ENCODE assay signal across 15 mouse cellular contexts in the genomic region with DNA sequence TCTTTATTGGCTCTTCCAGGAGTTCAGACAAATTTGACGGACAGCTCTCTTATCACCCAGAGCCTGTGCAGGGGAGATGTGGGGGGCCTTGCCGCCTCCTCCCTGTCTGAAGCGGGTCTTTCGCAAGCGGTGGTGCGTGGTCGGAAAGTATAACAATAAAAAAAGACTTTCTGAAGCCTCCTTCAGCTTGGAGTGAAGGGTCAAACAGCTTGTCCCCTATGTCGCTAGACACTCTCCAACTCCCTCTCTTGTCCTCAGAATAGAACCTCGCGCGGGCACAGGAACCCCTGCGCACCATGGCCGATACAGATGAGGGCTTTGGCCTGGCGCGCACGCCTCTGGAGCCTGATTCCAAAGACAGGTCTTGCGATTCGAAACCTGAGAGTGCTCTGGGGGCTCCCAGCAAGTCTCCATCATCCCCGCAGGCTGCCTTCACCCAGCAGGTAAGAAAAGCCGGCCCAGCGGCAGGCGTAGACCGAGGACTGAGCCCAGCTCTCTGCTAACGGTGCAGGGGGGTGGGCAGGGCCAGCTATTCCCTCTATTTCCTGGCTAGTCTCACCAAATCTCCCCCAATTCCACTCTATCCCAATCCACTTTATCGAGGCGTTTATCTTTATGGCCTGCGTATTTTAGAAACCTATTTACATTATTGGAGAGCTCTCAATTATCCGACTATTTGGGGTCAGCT. TPM values are rescaled to one million over a fixed set of nuclear protein-coding genes. Genes with fewer than 3 reads are reported as not detected.
DNase-seq lines count a peak whose midpoint lies in the region; ATAC-seq and TF ChIP-seq lines count a peak whose summit lies in the region.
"Had no signal": no experiment of that assay in that cellular context is flagged by ENCODE, and none has a peak within 500 bp of the region (broad histone marks: within the 10 kb centered on the region; RNA-seq: fewer than 3 reads in every experiment).

No protein-coding gene starts in this region.

- H3K36me3 ChIP-seq in midbrain, embryonic 11.5 days (ENCODE audit: control insufficient read depth, insufficient read depth, low read length): no peaks in the 10 kb centered on the region
- H3K36me3 ChIP-seq in midbrain, postnatal 0 days (ENCODE audit: insufficient read depth, low read length): no peaks in the 10 kb centered on the region
- no peaks in the 10 kb centered on the region for H3K36me3 ChIP-seq in heart, embryonic 11.5 days (ENCODE audit: control insufficient read depth, insufficient read depth, low read length)
- H3K36me3 ChIP-seq in limb, embryonic 14.5 days (ENCODE audit: control insufficient read depth, insufficient read depth, low read length): peaks cover 22% of the 10 kb centered on the region; the same call in 1 of the 2 replicates
- no peaks in the 10 kb centered on the region for H3K36me3 ChIP-seq in hindbrain, embryonic 14.5 days (replicated peaks; ENCODE audit: control insufficient read depth, insufficient read depth)
- H3K36me3 ChIP-seq: G1E; hindbrain, embryonic 12.5 days had no signal

- peak; percentile 7 to 24 for DNase-seq in cerebellum, postnatal 10 days
- DNase-seq in cerebellum, adult 2 months: no peak
- peak; percentile 95 for DNase-seq in midbrain, embryonic 11.5 days (ENCODE audit: low spot score, missing footprints)
- no peak for DNase-seq in midbrain, postnatal 0 days (ENCODE audit: low spot score)
- DNase-seq in limb, embryonic 14.5 days (ENCODE audit: low spot score): no peak
- DNase-seq in kidney, adult 18-20 months: no peak
- DNase-seq in hindbrain, embryonic 14.5 days (ENCODE audit: low spot score): no peak
- DNase-seq: adrenal gland, adult 2 months; spleen, adult 18-20 months had no signal

- no peak overlapping the region for H3K9ac ChIP-seq in midbrain, embryonic 11.5 days (ENCODE audit: low read length)
- no peak overlapping the region for H3K9ac ChIP-seq in midbrain, postnatal 0 days (replicated peaks; ENCODE audit: low read length, poor library complexity, severe bottlenecking)
- peak overlapping the region; percentile 98 for H3K9ac ChIP-seq in heart, embryonic 11.5 days (ENCODE audit: low read depth, low read length)
- H3K9ac ChIP-seq in limb, embryonic 14.5 days (ENCODE audit: low read depth, low read length, severe bottlenecking): peak overlapping the region; percentile 94
- H3K9ac ChIP-seq in hindbrain, embryonic 14.5 days: no peak overlapping the region
- H3K9ac ChIP-seq: hindbrain, embryonic 12.5 days had no signal

- no peak for TF ChIP-seq POLR2A in cerebellum, adult 2 months (IDR thresholded peaks at IDR 0.05; ENCODE audit: borderline replicate concordance, insufficient read depth, low read length)
- no peak for TF ChIP-seq POLR2A in limb, embryonic 14.5 days (IDR thresholded peaks at IDR 0.05; ENCODE audit: borderline replicate concordance, extremely low read depth, insufficient read depth, insufficient read length)

- WGBS in cerebellum, adult 2 months: 3% methylated on average over 28 of the region's 28 CpGs
- under 1% methylated on average over 28 of the region's 28 CpGs for WGBS in midbrain, embryonic 11.5 days
- under 1% methylated on average over 28 of the region's 28 CpGs for WGBS in midbrain, postnatal 0 days
- WGBS in heart, embryonic 11.5 days (ENCODE audit: insufficient replicate concordance): under 1% methylated on average over 28 of the region's 28 CpGs
- under 1% methylated on average over 27 of the region's 28 CpGs for WGBS in limb, embryonic 14.5 days
- WGBS in hindbrain, embryonic 14.5 days: under 1% methylated on average over 28 of the region's 28 CpGs

- no peak for TF ChIP-seq CTCF in cerebellum, adult 2 months (IDR thresholded peaks at IDR 0.05; ENCODE audit: borderline replicate concordance, insufficient read depth, low read depth, low read length)
- TF ChIP-seq CTCF in midbrain, postnatal 0 days (IDR thresholded peaks at IDR 0.05): no peak

- no peaks in the 10 kb centered on the region for H3K9me3 ChIP-seq in midbrain, embryonic 11.5 days (ENCODE audit: control insufficient read depth, low read length)
- H3K9me3 ChIP-seq in midbrain, postnatal 0 days (ENCODE audit: low read length): no peaks in the 10 kb centered on the region
- H3K9me3 ChIP-seq in heart, embryonic 11.5 days (replicated peaks; ENCODE audit: control insufficient read depth, low read length): no peaks in the 10 kb centered on the region
- H3K9me3 ChIP-seq in limb, embryonic 14.5 days (ENCODE audit: control insufficient read depth, low read length): no peaks in the 10 kb centered on the region
- no peaks in the 10 kb centered on the region for H3K9me3 ChIP-seq in hindbrain, embryonic 14.5 days (ENCODE audit: control insufficient read depth, low read length)
- H3K9me3 ChIP-seq: hindbrain, embryonic 12.5 days had no signal

- no peak overlapping the region for H3K4me2 ChIP-seq in midbrain, embryonic 11.5 days
- H3K4me2 ChIP-seq in midbrain, postnatal 0 days (ENCODE audit: low read depth, low read length, poor library complexity, severe bottlenecking): no peak overlapping the region
- peak overlapping the region; percentile 88 for H3K4me2 ChIP-seq in heart, embryonic 11.5 days
- H3K4me2 ChIP-seq in limb, embryonic 14.5 days (replicated peaks; ENCODE audit: low read depth, low read length, severe bottlenecking): peak overlapping the region; percentile 66
- no peak overlapping the region for H3K4me2 ChIP-seq in hindbrain, embryonic 14.5 days (replicated peaks)
- H3K4me2 ChIP-seq: hindbrain, embryonic 12.5 days had no signal

- no peak overlapping the region for H3K4me3 ChIP-seq in cerebellum, adult 2 months (replicated peaks; ENCODE audit: insufficient read depth, low read depth, low read length)
- no peak overlapping the region for H3K4me3 ChIP-seq in midbrain, embryonic 11.5 days (ENCODE audit: low read depth, low read length)
- no peak overlapping the region for H3K4me3 ChIP-seq in midbrain, postnatal 0 days (ENCODE audit: low read depth, low read length)
- H3K4me3 ChIP-seq in heart, embryonic 11.5 days (ENCODE audit: low read depth, low read length): peak overlapping the region; percentile 76
- peak overlapping the region; percentile 54 for H3K4me3 ChIP-seq in limb, embryonic 14.5 days (replicated peaks; ENCODE audit: low read length)
- H3K4me3 ChIP-seq in hindbrain, embryonic 14.5 days (replicated peaks; ENCODE audit: low read length): no peak overlapping the region
- H3K4me3 ChIP-seq: hindbrain, embryonic 12.5 days had no signal

- H3K4me1 ChIP-seq in cerebellum, adult 2 months (ENCODE audit: control insufficient read depth, insufficient read depth, low read length): no peaks in the 10 kb centered on the region
- H3K4me1 ChIP-seq in midbrain, embryonic 11.5 days (ENCODE audit: control insufficient read depth, insufficient read depth, low read length): no peaks in the 10 kb centered on the region
- no peaks in the 10 kb centered on the region for H3K4me1 ChIP-seq in midbrain, postnatal 0 days (ENCODE audit: insufficient read depth, low read length)
- peaks cover 22% of the 10 kb centered on the region for H3K4me1 ChIP-seq in heart, embryonic 11.5 days (ENCODE audit: control insufficient read depth, insufficient read depth, low read length)
- peaks cover 3% of the 10 kb centered on the region; the same call in 1 of the 2 replicates for H3K4me1 ChIP-seq in limb, embryonic 14.5 days (ENCODE audit: control insufficient read depth, insufficient read depth, low read length)
- no peaks in the 10 kb centered on the region for H3K4me1 ChIP-seq in hindbrain, embryonic 14.5 days (replicated peaks; ENCODE audit: control insufficient read depth, insufficient read depth, low read length)

- H3K27ac ChIP-seq in cerebellum, adult 2 months (ENCODE audit: insufficient read depth, low read length): no peak overlapping the region
- H3K27ac ChIP-seq in midbrain, embryonic 11.5 days (ENCODE audit: low read depth, low read length): no peak overlapping the region
- no peak overlapping the region for H3K27ac ChIP-seq in midbrain, postnatal 0 days (ENCODE audit: low read depth, low read length)
- H3K27ac ChIP-seq in heart, embryonic 11.5 days (ENCODE audit: low read depth, low read length): peak overlapping the region; percentile 97
- H3K27ac ChIP-seq in limb, embryonic 14.5 days (replicated peaks; ENCODE audit: low read depth, low read length): peak overlapping the region; percentile 96
- no peak overlapping the region for H3K27ac ChIP-seq in hindbrain, embryonic 14.5 days
- H3K27ac ChIP-seq: hindbrain, embryonic 12.5 days; kidney, postnatal 0 days had no signal

- peaks cover 28% of the 10 kb centered on the region; the same call in 1 of the 2 replicates for H3K27me3 ChIP-seq in cerebellum, adult 2 months (ENCODE audit: control insufficient read depth, insufficient read depth, low read length)
- H3K27me3 ChIP-seq in midbrain, embryonic 11.5 days (ENCODE audit: control insufficient read depth, insufficient read depth, low read length): peaks cover 98% of the 10 kb centered on the region
- peaks cover 83% of the 10 kb centered on the region for H3K27me3 ChIP-seq in midbrain, postnatal 0 days (ENCODE audit: insufficient read depth, low read length)
- H3K27me3 ChIP-seq in heart, embryonic 11.5 days (ENCODE audit: control insufficient read depth, insufficient read depth, low read length): peaks cover 8% of the 10 kb centered on the region; the same call in 1 of the 2 replicates
- H3K27me3 ChIP-seq in limb, embryonic 14.5 days (ENCODE audit: control insufficient read depth, insufficient read depth, low read length): peaks cover 59% of the 10 kb centered on the region
- peaks cover 98% of the 10 kb centered on the region for H3K27me3 ChIP-seq in hindbrain, embryonic 14.5 days (ENCODE audit: control insufficient read depth, insufficient read depth, low read length)

- ATAC-seq in midbrain, embryonic 11.5 days (ENCODE audit: low FRiP score): no peak
- no peak for ATAC-seq in midbrain, postnatal 0 days (ENCODE audit: low FRiP score)
- ATAC-seq in heart, embryonic 11.5 days (replicated peaks; ENCODE audit: insufficient number of reproducible peaks, low FRiP score, low TSS enrichment): no peak
- ATAC-seq in limb, embryonic 14.5 days (ENCODE audit: low FRiP score, low read depth): no peak
- no peak for ATAC-seq in hindbrain, embryonic 14.5 days (ENCODE audit: low FRiP score)

RNA-seq across cellular contexts. Expression of a gene that starts 4.3 kb away (rescaled TPM):
- polyA plus RNA-seq in cerebellum, adult 2 months (2012; rRNA removed): not detected in 2 replicates
- not detected in 2 replicates for polyA plus RNA-seq in midbrain, embryonic 11.5 days (2014; fragmentation: Nextera tagmentation; extraction: Ambion mirVana)
- not detected in 2 replicates for total RNA-seq in midbrain, postnatal 0 days (2014; rRNA removed)
- 0.04 TPM in 1 of 2 replicates, not detected in the other for polyA plus RNA-seq in midbrain, postnatal 0 days (2015; fragmentation: Nextera tagmentation; extraction: Ambion mirVana)
- polyA plus RNA-seq in heart, embryonic 11.5 days (2014; fragmentation: Nextera tagmentation; extraction: Ambion mirVana): 40.1 and 41.1 TPM in 2 replicates
- polyA plus RNA-seq in limb, embryonic 14.5 days (2012; rRNA removed): 36.9 and 39.3 TPM in 2 replicates
- polyA plus RNA-seq in limb, embryonic 14.5 days (2014; fragmentation: Nextera tagmentation; extraction: Ambion mirVana): 22.4 and 29.3 TPM in 2 replicates
- 0.04 and 0.22 TPM in 2 replicates for polyA plus RNA-seq in hindbrain, embryonic 14.5 days (2014; fragmentation: Nextera tagmentation; extraction: Ambion mirVana)
- total RNA-seq: left cerebral cortex, adult 18-20 months; megakaryocyte progenitor cell, adult 5-6 weeks had no signal
- polyA plus RNA-seq: G1E; kidney, postnatal 0 days had no signal

Comparison
In these comparisons a context has a peak if more than half of its experiments do, and no peak if none do; other contexts are left out.
1. DNase-seq: peak in cerebellum, postnatal 10 days (2 of 2) and midbrain, embryonic 11.5 days (single experiment); none in cerebellum, adult 2 months (0 of 2), midbrain, postnatal 0 days (single experiment), limb, embryonic 14.5 days (single experiment), kidney, adult 18-20 months (single experiment) and hindbrain, embryonic 14.5 days (single experiment).
2. H3K27ac ChIP-seq: peak in heart, embryonic 11.5 days (single experiment) and limb, embryonic 14.5 days (single experiment); none in cerebellum, adult 2 months (single experiment), midbrain, embryonic 11.5 days (single experiment), midbrain, postnatal 0 days (single experiment) and hindbrain, embryonic 14.5 days (single experiment).
3. H3K4me3 ChIP-seq: peak in heart, embryonic 11.5 days (single experiment) and limb, embryonic 14.5 days (single experiment); none in cerebellum, adult 2 months (single experiment), midbrain, embryonic 11.5 days (single experiment), midbrain, postnatal 0 days (single experiment) and hindbrain, embryonic 14.5 days (single experiment).
4. H3K4me2 ChIP-seq: peak in heart, embryonic 11.5 days (single experiment) and limb, embryonic 14.5 days (single experiment); none in midbrain, embryonic 11.5 days (single experiment), midbrain, postnatal 0 days (single experiment) and hindbrain, embryonic 14.5 days (single experiment).
5. H3K9ac ChIP-seq: peak in heart, embryonic 11.5 days (single experiment) and limb, embryonic 14.5 days (single experiment); none in midbrain, embryonic 11.5 days (single experiment), midbrain, postnatal 0 days (single experiment) and hindbrain, embryonic 14.5 days (single experiment).
6. RNA of a gene that starts 4.3 kb away (polyA plus RNA-seq): 40.1 to 41.1 TPM in heart, embryonic 11.5 days and 22.4 to 39.3 TPM in limb, embryonic 14.5 days; 0.04 to 0.22 TPM in hindbrain, embryonic 14.5 days, 0.04 TPM in midbrain, postnatal 0 days, not detected in cerebellum, adult 2 months and not detected in midbrain, embryonic 11.5 days; every median in the first group is over 10 times any median in the second.